Mouse (Mus musculus): ENCODE data around the gene Meiob. TPM values are rescaled to one million over a fixed set of nuclear protein-coding genes. Genes with fewer than 3 reads are reported as not detected.

The Meiob gene
- polyA plus RNA-seq, 1 experiment from 2014 or later = 0.05 TPM

DNA sequence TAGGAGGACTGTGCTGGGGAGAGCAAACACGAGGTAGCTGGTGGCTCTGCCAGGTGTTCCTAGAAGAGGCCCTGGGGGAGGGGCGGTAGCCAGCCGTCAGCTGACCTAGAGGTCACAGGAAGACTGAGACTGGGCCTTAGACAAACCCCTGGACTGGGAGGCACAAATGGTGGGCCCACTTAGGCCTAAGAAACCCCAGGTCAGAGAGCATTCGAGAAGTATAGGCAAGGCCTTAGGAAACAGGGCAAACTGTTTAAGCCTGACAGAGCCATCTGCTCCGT lies 74.0 kb downstream of the Meiob start:
- 0 out of 2 replicates have a peak overlapping the region, but pooled peaks have one; percentile 2 for H3K4me3 ChIP-seq (ENCODE audit: low read depth, low read length)
- H3K4me2 ChIP-seq (replicated peaks; ENCODE audit: low read depth) = peak overlapping the region; percentile 27; the same call in 1 of the 2 replicates
- no peaks in the 10 kb centered on the region for H3K27me3 ChIP-seq (ENCODE audit: control insufficient read depth, insufficient read depth, low read length)
- H3K36me3 ChIP-seq (ENCODE audit: control insufficient read depth, insufficient read depth, low read length) = peaks cover 4% of the 10 kb centered on the region; the same call in 1 of the 2 replicates
- H3K9me3 ChIP-seq (ENCODE audit: control insufficient read depth, low read length) = no peaks in the 10 kb centered on the region
- TF ChIP-seq CTCF (IDR thresholded peaks at IDR 0.05; ENCODE audit: low read depth) (no peak), EP300 (optimal IDR thresholded peaks at IDR 0.05) (no peak)
- peak overlapping the region; percentile 53 for H3K9ac ChIP-seq (ENCODE audit: low read length)
- no peaks in the 10 kb centered on the region for H3K4me1 ChIP-seq (replicated peaks; ENCODE audit: control insufficient read depth, insufficient read depth)
- 14% methylated on average over 5 of the region's 5 CpGs for WGBS
- H3K27ac ChIP-seq (replicated peaks) = peak overlapping the region; percentile 76
- ATAC-seq (ENCODE audit: low FRiP score, low TSS enrichment) = peak; percentile 74
- DNase-seq (ENCODE audit: low spot score) = peak; percentile 80

- Histone ChIP-seq H3K9ac (ENCODE audit: low read length) (peak overlapping the region; percentile 53), H3K4me3 (ENCODE audit: low read depth, low read length) (peak overlapping the region; percentile 2; the same call in 1 of the 2 replicates), H3K27me3 (ENCODE audit: control insufficient read depth, insufficient read depth, low read length) (no peaks in the 10 kb centered on the region), H3K4me2 (replicated peaks; ENCODE audit: low read depth) (peak overlapping the region; percentile 27; the same call in 1 of the 2 replicates), H3K4me1 (replicated peaks; ENCODE audit: control insufficient read depth, insufficient read depth) (no peaks in the 10 kb centered on the region), H3K36me3 (ENCODE audit: control insufficient read depth, insufficient read depth, low read length) (peaks cover 4% of the 10 kb centered on the region), H3K9me3 (ENCODE audit: control insufficient read depth, low read length) (no peaks in the 10 kb centered on the region), H3K27ac (replicated peaks) (peak overlapping the region; percentile 76)
- 48% methylated on average over 8 of the region's 8 CpGs for WGBS
- peak; percentile 48 for DNase-seq (ENCODE audit: low spot score)
- peak; percentile 57 for ATAC-seq (ENCODE audit: low FRiP score, low TSS enrichment)
- TF ChIP-seq CTCF (IDR thresholded peaks at IDR 0.05; ENCODE audit: low read depth) = no peak
- no peak for TF ChIP-seq EP300 (optimal IDR thresholded peaks at IDR 0.05)
Observed at GRCm38 (mm10) chr17:24878531-24878930, 74.4 kb downstream of the Meiob start.

- DNase-seq (ENCODE audit: low spot score) = peak; percentile 50
Observed at GRCm38 (mm10) chr17:24881738-24882440, 77.8 kb downstream of the Meiob start.

GRCm38 (mm10) chr17:24884391-24884790 lies 80.3 kb downstream of the Meiob start:
- WGBS = 84% methylated on average over 6 of the region's 6 CpGs
- Histone ChIP-seq H3K9ac (ENCODE audit: low read length) (no peak overlapping the region), H3K4me2 (replicated peaks; ENCODE audit: low read depth) (no peak overlapping the region), H3K4me3 (ENCODE audit: low read depth, low read length) (no peak overlapping the region), H3K4me1 (replicated peaks; ENCODE audit: control insufficient read depth, insufficient read depth) (peaks cover 3% of the 10 kb centered on the region), H3K36me3 (ENCODE audit: control insufficient read depth, insufficient read depth, low read length) (peaks cover 6% of the 10 kb centered on the region), H3K27ac (replicated peaks) (no peak overlapping the region), H3K9me3 (ENCODE audit: control insufficient read depth, low read length) (no peaks in the 10 kb centered on the region), H3K27me3 (ENCODE audit: control insufficient read depth, insufficient read depth, low read length) (no peaks in the 10 kb centered on the region)
- TF ChIP-seq EP300 (optimal IDR thresholded peaks at IDR 0.05) (no peak), CTCF (IDR thresholded peaks at IDR 0.05; ENCODE audit: low read depth) (no peak)
- DNase-seq (ENCODE audit: low spot score) = no peak
- ATAC-seq (ENCODE audit: low FRiP score, low TSS enrichment) = no peak

More at GRCm38 (mm10) chr17:24881738-24882440, 77.8 kb downstream of the Meiob start:
- no peak overlapping the region for H3K4me3 ChIP-seq (ENCODE audit: low read depth, low read length)
- TF ChIP-seq EP300 (optimal IDR thresholded peaks at IDR 0.05) (no peak), CTCF (IDR thresholded peaks at IDR 0.05; ENCODE audit: low read depth) (peak; percentile 75)
- H3K27me3 ChIP-seq (ENCODE audit: control insufficient read depth, insufficient read depth, low read length) = no peaks in the 10 kb centered on the region
- H3K36me3 ChIP-seq (ENCODE audit: control insufficient read depth, insufficient read depth, low read length) = peaks cover 6% of the 10 kb centered on the region
- no peak overlapping the region for H3K27ac ChIP-seq (replicated peaks)
- ATAC-seq (ENCODE audit: low FRiP score, low TSS enrichment) = no peak
- H3K4me1 ChIP-seq (replicated peaks; ENCODE audit: control insufficient read depth, insufficient read depth) = peaks cover 3% of the 10 kb centered on the region
- no peak overlapping the region for H3K4me2 ChIP-seq (replicated peaks; ENCODE audit: low read depth)
- H3K9me3 ChIP-seq (ENCODE audit: control insufficient read depth, low read length) = no peaks in the 10 kb centered on the region
- H3K9ac ChIP-seq (ENCODE audit: low read length) = no peak overlapping the region
- 43% methylated on average over 7 of the region's 7 CpGs for WGBS

DNA sequence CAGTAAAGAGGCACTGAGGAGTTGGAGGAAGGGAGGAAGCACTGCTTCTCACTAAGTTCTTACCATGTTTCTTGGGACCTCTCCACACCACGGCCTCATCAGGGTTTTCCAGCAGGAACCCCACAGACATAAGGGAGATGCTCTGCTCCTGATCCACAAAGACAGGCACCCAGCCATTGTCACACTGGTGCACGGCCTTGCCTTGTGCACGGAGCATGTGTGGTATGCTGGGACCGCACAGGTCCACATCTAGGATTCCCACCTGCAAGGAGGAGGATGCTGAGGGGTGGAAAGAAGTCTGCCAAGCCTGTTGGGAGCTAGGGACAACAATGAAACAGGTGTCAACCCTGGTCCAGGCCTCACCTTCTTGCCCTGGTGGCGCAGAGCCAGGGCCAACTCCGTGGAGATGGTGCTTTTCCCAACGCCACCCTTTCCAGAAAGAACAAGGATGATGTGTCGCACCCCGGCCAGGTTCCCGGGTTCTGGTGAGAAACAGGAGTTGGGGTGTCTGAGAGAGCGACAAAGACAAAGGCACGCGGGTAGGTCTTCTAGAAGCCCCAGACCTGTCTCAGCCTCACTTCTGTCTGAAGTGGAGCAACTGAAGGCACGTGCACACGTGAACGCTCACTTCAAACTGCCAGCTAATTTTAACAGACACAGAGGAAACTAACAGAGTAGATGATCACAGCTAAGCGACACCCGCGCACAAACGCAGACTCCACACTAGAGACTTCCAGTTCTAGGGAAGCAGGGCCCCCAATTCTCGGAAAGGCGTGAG lies 81.5 kb downstream of the Meiob start:
- H3K9ac ChIP-seq (ENCODE audit: low read length) = peak overlapping the region; percentile 83
- H3K36me3 ChIP-seq (ENCODE audit: control insufficient read depth, insufficient read depth, low read length) = peaks cover 10% of the 10 kb centered on the region
- no peaks in the 10 kb centered on the region for H3K27me3 ChIP-seq (ENCODE audit: control insufficient read depth, insufficient read depth, low read length)
- no peaks in the 10 kb centered on the region for H3K9me3 ChIP-seq (ENCODE audit: control insufficient read depth, low read length)
- WGBS = 23% methylated on average over 22 of the region's 22 CpGs
- H3K27ac ChIP-seq (replicated peaks) = no peak overlapping the region
- peak overlapping the region; percentile 83 for H3K4me3 ChIP-seq (ENCODE audit: low read depth, low read length)
- no peak for DNase-seq (ENCODE audit: low spot score)
- ATAC-seq (ENCODE audit: low FRiP score, low TSS enrichment) = no peak
- H3K4me1 ChIP-seq (replicated peaks; ENCODE audit: control insufficient read depth, insufficient read depth) = peaks cover 3% of the 10 kb centered on the region
- H3K4me2 ChIP-seq (replicated peaks; ENCODE audit: low read depth) = peak overlapping the region; percentile 88
- TF ChIP-seq CTCF (IDR thresholded peaks at IDR 0.05; ENCODE audit: low read depth) (no peak), EP300 (optimal IDR thresholded peaks at IDR 0.05) (no peak)
